Mouse (Mus musculus): ENCODE results near the gene Tpsb2. TPM values are rescaled to one million over a fixed set of nuclear protein-coding genes. Genes with fewer than 3 reads are reported as not detected.

The Tpsb2 gene
- polyA plus RNA-seq, 1 experiment from 2014 or later: not detected

DNA sequence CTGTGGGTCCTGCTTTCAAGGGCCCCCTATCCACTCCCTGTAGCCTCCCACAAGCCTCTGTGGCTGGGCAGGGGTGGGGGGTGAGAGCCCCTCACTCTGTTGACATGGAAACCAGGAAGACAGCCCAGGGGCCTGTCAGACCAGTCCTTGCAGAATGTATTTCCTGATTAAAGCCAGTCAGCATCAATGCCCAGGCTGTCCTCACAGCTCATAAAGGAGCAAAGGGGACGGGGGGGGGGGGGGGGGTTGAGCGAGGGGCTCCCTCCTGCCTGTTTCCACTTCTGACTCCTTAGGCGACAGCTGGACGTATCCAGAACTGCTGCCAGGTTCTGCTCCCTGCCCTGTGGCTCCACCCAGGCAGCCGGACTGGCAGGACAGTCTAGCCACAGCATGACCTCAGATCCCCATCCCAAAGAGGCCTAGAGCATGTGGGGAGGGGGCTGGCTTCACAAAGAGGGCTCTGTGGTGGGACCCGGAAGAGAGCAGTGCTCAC lies 49.4 kb downstream of the Tpsb2 start:
- WGBS: 1% methylated on average over 6 of the region's 6 CpGs
- Histone ChIP-seq H3K4me2 (ENCODE audit: low read depth, low read length) (peak overlapping the region; percentile 16), H3K4me1 (ENCODE audit: control insufficient read depth, insufficient read depth, low read length) (peaks cover 24% of the 10 kb centered on the region), H3K9ac (replicated peaks; ENCODE audit: low read length) (peak overlapping the region; percentile 28; the same call in 1 of the 2 replicates), H3K9me3 (replicated peaks; ENCODE audit: control insufficient read depth, low read length) (no peaks in the 10 kb centered on the region), H3K27ac (replicated peaks; ENCODE audit: low read depth, low read length) (peak overlapping the region; percentile 70), H3K36me3 (replicated peaks; ENCODE audit: control insufficient read depth, insufficient read depth, low read depth, low read length) (no peaks in the 10 kb centered on the region), H3K27me3 (ENCODE audit: control insufficient read depth, insufficient read depth, low read length) (no peaks in the 10 kb centered on the region), H3K4me3 (ENCODE audit: low read depth, low read length) (no peak overlapping the region)
- DNase-seq (ENCODE audit: low spot score) (peak; percentile 70), ATAC-seq (replicated peaks; ENCODE audit: insufficient number of reproducible peaks, low FRiP score, low TSS enrichment, low read depth) (peak; percentile 63)

DNA sequence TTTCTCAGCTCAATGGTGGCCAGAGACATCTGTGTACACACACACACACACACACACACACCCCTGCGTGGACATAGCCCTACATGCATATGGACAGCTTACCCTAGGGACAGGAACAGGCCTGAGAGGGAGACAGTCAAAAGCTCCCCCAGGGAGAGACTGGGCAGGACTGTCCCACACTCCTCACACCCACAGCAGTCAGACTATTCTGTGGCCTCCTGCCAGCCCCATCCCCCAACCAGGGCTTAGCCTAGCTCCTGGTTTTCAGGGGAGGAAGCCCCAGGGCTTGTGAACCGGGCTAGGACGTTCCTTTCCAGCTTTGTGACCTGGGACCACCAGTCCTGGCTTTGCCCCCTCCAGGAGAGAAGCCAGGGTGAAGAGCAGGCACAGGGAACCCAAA lies 50.1 kb downstream of the Tpsb2 start:
- Histone ChIP-seq H3K9me3 (replicated peaks; ENCODE audit: control insufficient read depth, low read length) (no peaks in the 10 kb centered on the region), H3K27me3 (ENCODE audit: control insufficient read depth, insufficient read depth, low read length) (no peaks in the 10 kb centered on the region), H3K27ac (replicated peaks; ENCODE audit: low read depth, low read length) (no peak overlapping the region; the same call in none of the 2 replicates), H3K4me2 (ENCODE audit: low read depth, low read length) (no peak overlapping the region), H3K9ac (replicated peaks; ENCODE audit: low read length) (no peak overlapping the region), H3K4me3 (ENCODE audit: low read depth, low read length) (no peak overlapping the region), H3K36me3 (replicated peaks; ENCODE audit: control insufficient read depth, insufficient read depth, low read depth, low read length) (no peaks in the 10 kb centered on the region), H3K4me1 (ENCODE audit: control insufficient read depth, insufficient read depth, low read length) (peaks cover 24% of the 10 kb centered on the region)
- DNase-seq (ENCODE audit: low spot score): peak; percentile 43
- ATAC-seq (replicated peaks; ENCODE audit: insufficient number of reproducible peaks, low FRiP score, low TSS enrichment, low read depth): 0 out of 2 replicates have a peak, but pooled peaks have one; percentile 31
- WGBS: 8% methylated on average over 3 of the region's 3 CpGs

DNA sequence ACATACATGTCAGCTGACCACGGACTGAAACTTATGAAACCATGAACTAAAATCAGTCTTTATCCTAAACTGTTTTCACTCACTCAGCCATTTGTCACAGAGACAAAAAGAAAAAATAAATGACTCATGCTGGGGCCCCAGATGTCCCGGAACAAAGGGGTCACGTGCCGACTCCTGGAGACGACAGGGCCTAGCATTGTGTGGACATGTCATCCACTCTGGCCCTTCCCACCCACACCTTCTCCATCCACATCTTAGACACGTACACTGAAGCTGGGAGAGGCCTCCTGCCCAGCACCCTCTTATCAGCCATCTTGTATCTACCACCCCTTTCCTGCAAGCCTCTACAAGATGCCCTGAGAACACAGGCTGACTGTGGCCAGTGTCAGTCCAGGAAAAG lies 51.9 kb downstream of the Tpsb2 start:
- H3K36me3 ChIP-seq (replicated peaks; ENCODE audit: control insufficient read depth, insufficient read depth, low read depth, low read length): no peaks in the 10 kb centered on the region
- no peak overlapping the region for H3K27ac ChIP-seq (replicated peaks; ENCODE audit: low read depth, low read length)
- H3K27me3 ChIP-seq (ENCODE audit: control insufficient read depth, insufficient read depth, low read length): no peaks in the 10 kb centered on the region
- WGBS: 80% methylated on average over 6 of the region's 6 CpGs
- H3K4me1 ChIP-seq (ENCODE audit: control insufficient read depth, insufficient read depth, low read length): peaks cover 24% of the 10 kb centered on the region
- ATAC-seq (replicated peaks; ENCODE audit: insufficient number of reproducible peaks, low FRiP score, low TSS enrichment, low read depth): no peak
- DNase-seq (ENCODE audit: low spot score): no peak
- no peak overlapping the region for H3K4me3 ChIP-seq (ENCODE audit: low read depth, low read length)
- no peak overlapping the region for H3K4me2 ChIP-seq (ENCODE audit: low read depth, low read length)
- no peak overlapping the region for H3K9ac ChIP-seq (replicated peaks; ENCODE audit: low read length)
- no peaks in the 10 kb centered on the region for H3K9me3 ChIP-seq (replicated peaks; ENCODE audit: control insufficient read depth, low read length)

Other genes with a start within 250 kb of the Tpsb2 start
- 0.32 and 0.71 TPM in 2 replicates for gene Ptx4, start 245.5 kb upstream of the Tpsb2 start, polyA plus RNA-seq (2014; fragmentation: Nextera tagmentation; extraction: Ambion mirVana)
- 19.8 and 21.6 TPM in 2 replicates for gene Clcn7, start 232.9 kb upstream of the Tpsb2 start, polyA plus RNA-seq (2014; fragmentation: Nextera tagmentation; extraction: Ambion mirVana)
- not detected in 2 replicates for gene Ccdc154, start 203.8 kb upstream of the Tpsb2 start, polyA plus RNA-seq (2014; fragmentation: Nextera tagmentation; extraction: Ambion mirVana)
- gene Gm38655, start 190.8 kb upstream of the Tpsb2 start, polyA plus RNA-seq (2014; fragmentation: Nextera tagmentation; extraction: Ambion mirVana): not detected in 2 replicates
- gene BC003965, start 181.8 kb upstream of the Tpsb2 start, polyA plus RNA-seq (2014; fragmentation: Nextera tagmentation; extraction: Ambion mirVana): 31.8 and 33.1 TPM in 2 replicates
- 4.3 and 5.0 TPM in 2 replicates for gene Unkl, start 177.9 kb upstream of the Tpsb2 start, polyA plus RNA-seq (2014; fragmentation: Nextera tagmentation; extraction: Ambion mirVana)
- gene Gnptg, start 126.2 kb upstream of the Tpsb2 start, polyA plus RNA-seq (2014; fragmentation: Nextera tagmentation; extraction: Ambion mirVana): 32.6 and 32.8 TPM in 2 replicates
- gene Tsr3, start 126.1 kb upstream of the Tpsb2 start, polyA plus RNA-seq (2014; fragmentation: Nextera tagmentation; extraction: Ambion mirVana): 59.8 and 60.6 TPM in 2 replicates
- 0.45 and 0.66 TPM in 2 replicates for gene Baiap3, start 109.9 kb upstream of the Tpsb2 start, polyA plus RNA-seq (2014; fragmentation: Nextera tagmentation; extraction: Ambion mirVana)
- 866 and 923 TPM in 2 replicates for gene Ube2i, start 91.7 kb upstream of the Tpsb2 start, polyA plus RNA-seq (2014; fragmentation: Nextera tagmentation; extraction: Ambion mirVana)
- gene Prss34, start 67.9 kb upstream of the Tpsb2 start, polyA plus RNA-seq (2014; fragmentation: Nextera tagmentation; extraction: Ambion mirVana): not detected in 2 replicates
- not detected in 2 replicates for gene Prss28, start 57.7 kb upstream of the Tpsb2 start, polyA plus RNA-seq (2014; fragmentation: Nextera tagmentation; extraction: Ambion mirVana)
- gene Prss29, start 47.7 kb upstream of the Tpsb2 start, polyA plus RNA-seq (2014; fragmentation: Nextera tagmentation; extraction: Ambion mirVana): not detected in 2 replicates
- gene Tpsab1, start 20.7 kb upstream of the Tpsb2 start, polyA plus RNA-seq (2014; fragmentation: Nextera tagmentation; extraction: Ambion mirVana): not detected in 2 replicates
- gene Tpsg1, start 3.0 kb downstream of the Tpsb2 start, polyA plus RNA-seq (2014; fragmentation: Nextera tagmentation; extraction: Ambion mirVana): 0.32 and 1.2 TPM in 2 replicates
- gene Cacna1h, start 67.5 kb downstream of the Tpsb2 start, polyA plus RNA-seq (2014; fragmentation: Nextera tagmentation; extraction: Ambion mirVana): 3.7 TPM in 2 replicates
- not detected in 2 replicates for gene Tekt4, start 88.3 kb downstream of the Tpsb2 start, polyA plus RNA-seq (2014; fragmentation: Nextera tagmentation; extraction: Ambion mirVana)
- 0.14 and 0.18 TPM in 2 replicates for gene Sstr5, start 131.0 kb downstream of the Tpsb2 start, polyA plus RNA-seq (2014; fragmentation: Nextera tagmentation; extraction: Ambion mirVana)
- 6.2 and 9.5 TPM in 2 replicates for gene Sox8, start 204.4 kb downstream of the Tpsb2 start, polyA plus RNA-seq (2014; fragmentation: Nextera tagmentation; extraction: Ambion mirVana)
- 24.9 and 25.7 TPM in 2 replicates for gene Lmf1, start 212.8 kb downstream of the Tpsb2 start, polyA plus RNA-seq (2014; fragmentation: Nextera tagmentation; extraction: Ambion mirVana)

Measured in embryonic facial prominence, embryonic 11.5 days (tissue).